Mouse (Mus musculus): ENCODE measurements around the gene Kyat1.
"Not testable (repeated sequence)": the region's sequence is repeated elsewhere in the genome, so short reads cannot be mapped to it uniquely, and the experiment has no call there.

The Kyat1 gene

DNA sequence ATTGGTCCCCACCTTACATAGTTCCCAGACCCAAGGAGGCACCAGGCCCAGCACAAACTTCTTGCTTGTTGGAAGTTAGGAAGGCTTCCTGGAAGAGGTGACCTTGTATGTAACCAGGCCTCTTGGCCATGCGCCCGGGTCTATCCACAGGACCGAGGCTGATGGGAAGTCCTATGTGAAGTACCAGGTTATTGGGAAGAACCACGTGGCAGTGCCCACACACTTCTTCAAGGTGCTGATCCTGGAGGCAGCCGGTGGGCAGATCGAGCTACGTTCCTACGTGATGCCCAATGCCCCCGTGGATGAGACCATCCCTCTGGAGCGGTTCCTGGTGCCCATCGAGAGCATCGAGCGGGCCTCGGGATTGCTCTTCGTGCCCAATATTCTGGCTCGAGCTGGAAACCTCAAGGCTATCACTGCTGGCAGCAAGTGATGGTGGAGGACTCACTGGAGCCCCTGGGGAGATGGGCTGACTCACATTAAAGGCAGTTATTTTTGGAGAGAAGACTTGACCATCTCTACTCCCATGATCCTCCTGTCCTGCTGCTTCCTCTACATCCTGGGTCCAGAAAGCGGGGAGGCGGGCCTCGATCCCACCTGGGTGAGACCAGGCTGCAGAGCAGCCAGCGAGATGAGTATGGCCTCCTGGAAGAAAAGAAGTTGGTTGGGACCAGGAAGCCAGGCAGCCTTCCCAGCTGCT lies 32.0 kb downstream of the Kyat1 start:
- in situ Hi-C loops (cut with MboI, MseI) = loop anchor here (10.0 kb wide), 1 partner anchor 101 kb away; no protein-coding TSS in a partner anchor

- in situ Hi-C loops (cut with MboI, MseI) = loop anchor here (10.0 kb wide), 1 partner anchor 103 kb away; no protein-coding TSS in a partner anchor
These were observed 33.7 kb downstream of the Kyat1 start for GRCm38 (mm10) chr2:30171997-30172382.

GRCm38 (mm10) chr2:30171371-30171996 lies 34.2 kb downstream of the Kyat1 start, which contains the start of gene Endog:
Endog (plus strand) TSS chr2:30171493.
- in situ Hi-C loops (cut with MboI, MseI) = loop anchor here (10.0 kb wide), 1 partner anchor 103 kb away; no protein-coding TSS in a partner anchor

DNA sequence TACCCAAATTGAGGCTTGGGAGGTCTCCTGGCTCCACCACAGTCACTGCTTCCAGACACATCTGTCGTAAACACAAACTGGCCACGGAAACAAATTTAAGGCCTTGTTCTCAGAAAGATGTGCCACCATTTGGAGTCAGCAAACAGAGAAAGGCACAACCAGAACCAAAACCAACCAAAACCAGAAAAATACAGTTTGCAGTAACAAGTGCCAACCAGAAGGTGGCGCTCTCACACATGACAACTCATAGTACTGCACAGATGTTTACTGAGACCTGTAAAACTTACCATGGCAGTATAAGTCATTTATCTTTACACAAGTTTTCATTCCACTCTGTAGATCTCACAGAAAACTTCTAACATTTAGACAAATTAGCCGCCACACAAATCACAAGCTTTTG lies 39.0 kb downstream of the Kyat1 start:
- in situ Hi-C loops (cut with MboI, MseI) = loop anchor here (10.0 kb wide), 1 partner anchor 62 kb away; no protein-coding TSS in a partner anchor

DNA sequence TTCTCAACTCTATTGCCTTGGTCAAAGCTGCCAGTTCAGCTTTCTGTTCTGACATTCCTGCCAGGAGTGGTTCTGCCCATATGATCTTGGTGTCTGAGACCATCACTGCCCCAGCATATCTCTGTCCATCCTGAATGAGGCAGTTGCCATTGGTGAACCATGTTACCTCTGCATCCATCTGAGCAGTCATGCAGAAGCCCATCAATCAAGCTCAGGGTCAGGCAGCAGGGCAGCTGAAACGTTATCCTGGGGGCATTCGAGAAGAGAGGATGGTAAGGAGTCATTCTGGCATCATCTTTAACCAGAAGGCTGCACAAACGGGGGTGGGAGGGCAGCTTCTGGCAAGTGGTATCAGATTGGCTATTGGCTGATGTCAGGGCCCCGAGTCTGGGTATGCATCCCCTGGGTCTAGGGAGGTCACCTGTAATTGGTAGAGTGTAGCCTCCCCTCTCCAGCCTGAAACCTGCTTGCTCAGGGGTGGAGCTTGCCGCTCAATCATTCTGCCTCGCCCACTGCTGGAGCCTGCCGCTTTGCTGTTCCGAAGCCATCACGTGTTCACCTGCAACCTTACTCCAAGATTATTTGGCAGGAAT lies 41.2 kb downstream of the Kyat1 start:
- in situ Hi-C loops (cut with MboI, MseI) = loop anchor here (10.0 kb wide), 1 partner anchor 60 kb away; no protein-coding TSS in a partner anchor

GRCm38 (mm10) chr2:30161809-30162208 lies 43.8 kb downstream of the Kyat1 start:
- in situ Hi-C loops (cut with MboI, MseI) = loop anchor here (10.0 kb wide), 1 partner anchor 57 kb away; no protein-coding TSS in a partner anchor

GRCm38 (mm10) chr2:30159871-30160270 lies 45.8 kb downstream of the Kyat1 start:
- in situ Hi-C loops (cut with MboI, MseI) = loop anchor here (10.0 kb wide), 1 partner anchor 55 kb away; no protein-coding TSS in a partner anchor

- in situ Hi-C loops (cut with MboI, MseI) = no loop called here
These were observed 53.0 kb downstream of the Kyat1 start for GRCm38 (mm10) chr2:30152616-30153015.

GRCm38 (mm10) chr2:30151840-30152239 lies 53.8 kb downstream of the Kyat1 start:
- in situ Hi-C loops (cut with MboI, MseI) = no loop called here

- in situ Hi-C loops (cut with MboI, MseI) = no loop called here
These were observed 58.2 kb downstream of the Kyat1 start for GRCm38 (mm10) chr2:30147466-30147865.

- in situ Hi-C loops (cut with MboI, MseI) = no loop called here
These were observed 61.2 kb downstream of the Kyat1 start for GRCm38 (mm10) chr2:30144436-30144835.

- in situ Hi-C loops (cut with MboI, MseI) = not testable (repeated sequence)
These were observed 65.6 kb downstream of the Kyat1 start for GRCm38 (mm10) chr2:30140021-30140420.

- in situ Hi-C loops (cut with MboI, MseI) = no loop called here
These were observed 69.2 kb downstream of the Kyat1 start for GRCm38 (mm10) chr2:30136458-30136857.

All from regulatory T cell (primary cell).